Mouse (Mus musculus) liver, adult 2 months (tissue): ENCODE results near the gene Klhl22.

Source experiments
- CTCF ChIP-seq: fragments of 200-500 bp; IDR thresholded peaks from 2 replicates; pipeline ENCODE4 v1.5.1; 2011; ENCODE audit warnings: low read depth, low read length, control low read depth
- POLR2A ChIP-seq: fragments of 200-500 bp; IDR thresholded peaks from 2 replicates; pipeline ENCODE4 v1.6.1; 2011; ENCODE audit warnings: low read length, control low read depth; ENCODE audit not compliant: insufficient read depth; ENCODE audit errors: extremely low read depth

- TF ChIP-seq POLR2A (no peak), CTCF (no peak)
These were observed 43.0 kb downstream of the Klhl22 start for GRCm38 (mm10) chr16:17802456-17802838.
